ENCODE assay signal across 11 mouse cellular contexts in genomic region chr7:127748235-127748560, GRCm38 (mm10). TPM values are rescaled to one million over a fixed set of nuclear protein-coding genes. Genes with fewer than 3 reads are reported as not detected.
DNase-seq lines count a peak whose midpoint lies in the region; ATAC-seq and TF ChIP-seq lines count a peak whose summit lies in the region.
"Had no signal": no experiment of that assay in that cellular context is flagged by ENCODE, and none has a peak within 500 bp of the region (broad histone marks: within the 10 kb centered on the region; RNA-seq: fewer than 3 reads in every experiment).

No protein-coding gene starts in this region.

- ATAC-seq in heart, embryonic 12.5 days (ENCODE audit: insufficient number of reproducible peaks, low FRiP score), result no peak
- ATAC-seq in limb, embryonic 12.5 days (ENCODE audit: insufficient number of reproducible peaks, insufficient read depth, low FRiP score, low TSS enrichment, low read depth), result no peak
- ATAC-seq in neural tube, embryonic 15.5 days (ENCODE audit: low FRiP score), result no peak

- peaks cover 52% of the 10 kb centered on the region for H3K36me3 ChIP-seq in heart, embryonic 12.5 days
- H3K36me3 ChIP-seq in testis, adult 2 months (ENCODE audit: control insufficient read depth, insufficient read depth, low read length), result peaks cover 2% of the 10 kb centered on the region; the same call in 1 of the 2 replicates
- H3K36me3 ChIP-seq in limb, embryonic 12.5 days, result peaks cover 54% of the 10 kb centered on the region
- peaks cover 53% of the 10 kb centered on the region for H3K36me3 ChIP-seq in neural tube, embryonic 15.5 days
- H3K36me3 ChIP-seq in thymus, adult 2 months (ENCODE audit: control insufficient read depth, insufficient read depth, low read length), result peaks cover 13% of the 10 kb centered on the region; the same call in 1 of the 2 replicates

- no peak overlapping the region for H3K27ac ChIP-seq in heart, embryonic 12.5 days (ENCODE audit: poor library complexity, severe bottlenecking)
- peak overlapping the region; percentile 5 for H3K27ac ChIP-seq in testis, adult 2 months (ENCODE audit: control insufficient read depth, insufficient read depth, low read depth, low read length)
- 0 out of 2 replicates have a peak overlapping the region, but pooled peaks have one; percentile 93 for H3K27ac ChIP-seq in limb, embryonic 12.5 days
- H3K27ac ChIP-seq in neural tube, embryonic 15.5 days (replicated peaks), result no peak overlapping the region; the same call in 1 of the 2 replicates
- no peak overlapping the region for H3K27ac ChIP-seq in thymus, adult 2 months (ENCODE audit: control insufficient read depth, insufficient read depth, low read length)
- H3K27ac ChIP-seq: heart, embryonic 15.5 days; liver, embryonic 13.5 days had no signal

- peaks cover 24% of the 10 kb centered on the region for H3K4me1 ChIP-seq in heart, embryonic 12.5 days (replicated peaks)
- peaks cover 4% of the 10 kb centered on the region; the same call in 1 of the 2 replicates for H3K4me1 ChIP-seq in testis, adult 2 months (ENCODE audit: control insufficient read depth, insufficient read depth, low read length)
- H3K4me1 ChIP-seq in limb, embryonic 12.5 days (replicated peaks), result peaks cover 22% of the 10 kb centered on the region
- H3K4me1 ChIP-seq in neural tube, embryonic 15.5 days, result peaks cover 35% of the 10 kb centered on the region
- peaks cover 15% of the 10 kb centered on the region for H3K4me1 ChIP-seq in thymus, adult 2 months (replicated peaks; ENCODE audit: control insufficient read depth, insufficient read depth, low read length)

- WGBS in heart, embryonic 12.5 days, result 94% methylated on average over 28 of the region's 28 CpGs
- WGBS in limb, embryonic 12.5 days, result 93% methylated on average over 28 of the region's 28 CpGs
- 94% methylated on average over 28 of the region's 28 CpGs for WGBS in neural tube, embryonic 15.5 days
- 97% methylated on average over 28 of the region's 28 CpGs for WGBS in thymus, adult 2 months

- H3K4me3 ChIP-seq in heart, embryonic 12.5 days, result peak overlapping the region; percentile 95; the same call in 1 of the 2 replicates
- H3K4me3 ChIP-seq in testis, adult 2 months (ENCODE audit: control insufficient read depth, low read depth, low read length), result peak overlapping the region; percentile 52
- H3K4me3 ChIP-seq in limb, embryonic 12.5 days (replicated peaks), result peak overlapping the region; percentile 92; the same call in 1 of the 2 replicates
- H3K4me3 ChIP-seq in neural tube, embryonic 15.5 days (replicated peaks), result peak overlapping the region; percentile 85; the same call in 1 of the 2 replicates
- H3K4me3 ChIP-seq in thymus, adult 2 months (ENCODE audit: control insufficient read depth, insufficient read depth, low read length), result no peak overlapping the region

- no peak for TF ChIP-seq POLR2A in testis, adult 2 months (IDR thresholded peaks at IDR 0.05; ENCODE audit: control insufficient read depth, low read depth, low read length)
- no peak for TF ChIP-seq POLR2A in thymus, adult 2 months (IDR thresholded peaks at IDR 0.05; ENCODE audit: control insufficient read depth, extremely low read depth, insufficient read depth, low read length, poor library complexity)

- no peaks in the 10 kb centered on the region for H3K9me3 ChIP-seq in heart, embryonic 12.5 days (replicated peaks)
- H3K9me3 ChIP-seq in limb, embryonic 12.5 days, result no peaks in the 10 kb centered on the region
- H3K9me3 ChIP-seq in neural tube, embryonic 15.5 days (replicated peaks), result no peaks in the 10 kb centered on the region
- H3K9me3 ChIP-seq: heart, embryonic 15.5 days; liver, embryonic 13.5 days had no signal

- H3K9ac ChIP-seq in heart, embryonic 12.5 days, result 0 out of 2 replicates have a peak overlapping the region, but pooled peaks have one; percentile 16
- H3K9ac ChIP-seq in limb, embryonic 12.5 days (replicated peaks), result peak overlapping the region; percentile 92; the same call in 1 of the 2 replicates
- no peak overlapping the region for H3K9ac ChIP-seq in neural tube, embryonic 15.5 days (replicated peaks)
- H3K9ac ChIP-seq: liver, embryonic 13.5 days had no signal

- no peak for TF ChIP-seq CTCF in testis, adult 2 months (IDR thresholded peaks at IDR 0.05; ENCODE audit: control insufficient read depth, insufficient read depth, insufficient replicate concordance, low read depth, low read length)
- no peak for TF ChIP-seq CTCF in thymus, adult 2 months (IDR thresholded peaks at IDR 0.05; ENCODE audit: borderline replicate concordance, control insufficient read depth, extremely low read depth, insufficient read depth, low read length, poor library complexity)

- DNase-seq in heart, adult 11 months, result no peak
- DNase-seq in testis, postnatal 14 days (ENCODE audit: low spot score), result no peak
- DNase-seq in thymus, adult 2 months, result no peak
- DNase-seq in spleen, adult 18-20 months, result no peak
- DNase-seq: kidney, postnatal 25 days; liver, embryonic 13.5 days had no signal

- H3K4me2 ChIP-seq in heart, embryonic 12.5 days, result peak overlapping the region; percentile 98; the same call in 1 of the 2 replicates
- peak overlapping the region; percentile 74 for H3K4me2 ChIP-seq in limb, embryonic 12.5 days
- peak overlapping the region; percentile 88 for H3K4me2 ChIP-seq in neural tube, embryonic 15.5 days

- H3K27me3 ChIP-seq in heart, embryonic 12.5 days (replicated peaks), result peaks cover 16% of the 10 kb centered on the region; the same call in 1 of the 2 replicates
- H3K27me3 ChIP-seq in testis, adult 2 months (ENCODE audit: control insufficient read depth, insufficient read depth, low read length), result no peaks in the 10 kb centered on the region
- H3K27me3 ChIP-seq in limb, embryonic 12.5 days, result no peaks in the 10 kb centered on the region
- no peaks in the 10 kb centered on the region for H3K27me3 ChIP-seq in neural tube, embryonic 15.5 days (replicated peaks)
- no peaks in the 10 kb centered on the region for H3K27me3 ChIP-seq in thymus, adult 2 months (ENCODE audit: control insufficient read depth, insufficient read depth, low read length)
- H3K27me3 ChIP-seq: heart, embryonic 15.5 days; liver, embryonic 13.5 days had no signal

RNA-seq across cellular contexts. Expression of gene Fbxl19, which starts 3.9 kb away (rescaled TPM):
- polyA plus RNA-seq in heart, embryonic 12.5 days (2016; fragmentation: Nextera tagmentation; extraction: Ambion mirVana), result 3.4 and 3.7 TPM in 2 replicates
- 36.9 and 37.2 TPM in 2 replicates for polyA plus RNA-seq in testis, adult 2 months (2012; rRNA removed)
- polyA plus RNA-seq in limb, embryonic 12.5 days (2016; fragmentation: Nextera tagmentation; extraction: Ambion mirVana), result 9.0 and 10.5 TPM in 2 replicates
- 6.9 and 8.7 TPM in 2 replicates for polyA plus RNA-seq in neural tube, embryonic 15.5 days (2015; fragmentation: Nextera tagmentation; extraction: Ambion mirVana)
- 38.9 and 43.7 TPM in 2 replicates for polyA plus RNA-seq in thymus, adult 2 months (2012; rRNA removed)

RNA-seq across cellular contexts. Expression of gene Ctf2, which starts 16.2 kb away (rescaled TPM):
- polyA plus RNA-seq in heart, embryonic 12.5 days (2016; fragmentation: Nextera tagmentation; extraction: Ambion mirVana), result 0.10 TPM in 1 of 2 replicates, not detected in the other
- 0.07 TPM in 1 of 2 replicates, not detected in the other for polyA plus RNA-seq in testis, adult 2 months (2012; rRNA removed)
- 0.36 and 0.60 TPM in 2 replicates for polyA plus RNA-seq in limb, embryonic 12.5 days (2016; fragmentation: Nextera tagmentation; extraction: Ambion mirVana)
- polyA plus RNA-seq in neural tube, embryonic 15.5 days (2015; fragmentation: Nextera tagmentation; extraction: Ambion mirVana), result 0.09 and 0.13 TPM in 2 replicates
- polyA plus RNA-seq in thymus, adult 2 months (2012; rRNA removed), result not detected in 2 replicates

RNA-seq across cellular contexts. Expression of gene Orai3, which starts 21.4 kb away (rescaled TPM):
- 13.3 and 14.6 TPM in 2 replicates for polyA plus RNA-seq in heart, embryonic 12.5 days (2016; fragmentation: Nextera tagmentation; extraction: Ambion mirVana)
- 13.8 and 13.9 TPM in 2 replicates for polyA plus RNA-seq in testis, adult 2 months (2012; rRNA removed)
- 15.2 and 15.4 TPM in 2 replicates for polyA plus RNA-seq in limb, embryonic 12.5 days (2016; fragmentation: Nextera tagmentation; extraction: Ambion mirVana)
- 8.6 and 13.5 TPM in 2 replicates for polyA plus RNA-seq in neural tube, embryonic 15.5 days (2015; fragmentation: Nextera tagmentation; extraction: Ambion mirVana)
- polyA plus RNA-seq in thymus, adult 2 months (2012; rRNA removed), result 23.8 and 27.0 TPM in 2 replicates

RNA-seq across cellular contexts. Expression of gene Setd1a, which starts 28.3 kb away (rescaled TPM):
- 12.1 and 14.6 TPM in 2 replicates for polyA plus RNA-seq in heart, embryonic 12.5 days (2016; fragmentation: Nextera tagmentation; extraction: Ambion mirVana)
- 15.9 and 18.2 TPM in 2 replicates for polyA plus RNA-seq in testis, adult 2 months (2012; rRNA removed)
- polyA plus RNA-seq in limb, embryonic 12.5 days (2016; fragmentation: Nextera tagmentation; extraction: Ambion mirVana), result 24.7 and 25.2 TPM in 2 replicates
- polyA plus RNA-seq in neural tube, embryonic 15.5 days (2015; fragmentation: Nextera tagmentation; extraction: Ambion mirVana), result 17.8 and 19.5 TPM in 2 replicates
- polyA plus RNA-seq in thymus, adult 2 months (2012; rRNA removed), result 29.9 and 36.7 TPM in 2 replicates

RNA-seq across cellular contexts. Expression of gene Ctf1, which starts 35.7 kb away (rescaled TPM):
- 4.3 and 5.1 TPM in 2 replicates for polyA plus RNA-seq in heart, embryonic 12.5 days (2016; fragmentation: Nextera tagmentation; extraction: Ambion mirVana)
- 4.7 and 5.1 TPM in 2 replicates for polyA plus RNA-seq in testis, adult 2 months (2012; rRNA removed)
- polyA plus RNA-seq in limb, embryonic 12.5 days (2016; fragmentation: Nextera tagmentation; extraction: Ambion mirVana), result 29.3 and 30.0 TPM in 2 replicates
- polyA plus RNA-seq in neural tube, embryonic 15.5 days (2015; fragmentation: Nextera tagmentation; extraction: Ambion mirVana), result 3.6 and 6.2 TPM in 2 replicates
- 15.8 and 16.3 TPM in 2 replicates for polyA plus RNA-seq in thymus, adult 2 months (2012; rRNA removed)

Comparison
In these comparisons a context has a peak if more than half of its experiments do, and no peak if none do; other contexts are left out.
1. H3K27ac ChIP-seq: peak in testis, adult 2 months (single experiment) and limb, embryonic 12.5 days (single experiment); none in heart, embryonic 12.5 days (single experiment), neural tube, embryonic 15.5 days (single experiment) and thymus, adult 2 months (single experiment).
2. Peak in every context shown above with its lines, with median percentiles within 50 percentile points of each other: H3K4me2 ChIP-seq.